ENCODE assay signal across 25 mouse cellular contexts in the genomic region with DNA sequence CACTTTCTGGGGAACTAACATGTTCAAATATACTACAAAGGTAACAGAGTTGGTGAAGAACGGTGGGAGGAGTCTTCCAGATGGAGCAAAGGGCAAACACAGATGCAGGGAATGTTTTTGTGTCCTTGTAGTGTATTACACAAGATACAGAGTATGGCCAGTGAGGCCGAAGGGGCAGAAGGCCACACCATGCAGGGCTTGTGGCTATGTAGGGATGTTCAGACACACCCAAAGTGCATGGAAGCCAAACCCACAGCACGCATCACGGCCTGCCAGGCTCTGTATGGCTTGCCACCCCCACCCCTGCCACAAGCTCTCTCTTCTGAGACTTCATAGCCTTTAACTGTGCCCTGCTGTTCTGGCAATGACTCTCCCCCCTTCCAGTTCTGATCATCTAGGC. TPM values are rescaled to one million over a fixed set of nuclear protein-coding genes. Genes with fewer than 3 reads are reported as not detected.
A peak's percentile ranks its signal among the peaks of the same experiment; 100 is the strongest.
DNase-seq lines count a peak whose midpoint lies in the region; ATAC-seq and TF ChIP-seq lines count a peak whose summit lies in the region.
"Had no signal": no experiment of that assay in that cellular context is flagged by ENCODE, and none has a peak within 500 bp of the region (broad histone marks: within the 10 kb centered on the region; RNA-seq: fewer than 3 reads in every experiment).

No protein-coding gene starts in this region.

- peaks cover 44% of the 10 kb centered on the region for H3K4me1 ChIP-seq in heart, postnatal 0 days (ENCODE audit: control insufficient read depth, insufficient read depth)
- H3K4me1 ChIP-seq: forebrain, embryonic 10.5 days; hindbrain, embryonic 15.5 days had no signal

- no peak overlapping the region for H3ac ChIP-seq in C2C12 (ENCODE audit: control insufficient read depth, insufficient read length, low read depth)

- H3K27me3 ChIP-seq in heart, postnatal 0 days (ENCODE audit: control insufficient read depth, insufficient read depth, low read length) = no peaks in the 10 kb centered on the region
- no peaks in the 10 kb centered on the region for H3K27me3 ChIP-seq in C2C12 (ENCODE audit: control insufficient read depth, insufficient read depth, insufficient read length)
- H3K27me3 ChIP-seq: embryonic facial prominence, embryonic 15.5 days; heart, embryonic 15.5 days; hindbrain, embryonic 15.5 days; Patski had no signal

- H3K79me2 ChIP-seq in C2C12 (ENCODE audit: control insufficient read depth, insufficient read depth) = no peaks in the 10 kb centered on the region

- no peaks in the 10 kb centered on the region for H3K79me3 ChIP-seq in C2C12 (ENCODE audit: low read depth)

- no peak overlapping the region for H3K4me2 ChIP-seq in heart, postnatal 0 days (ENCODE audit: low read depth, low read length)
- H3K4me2 ChIP-seq: embryonic facial prominence, embryonic 15.5 days; heart, embryonic 15.5 days; hindbrain, embryonic 15.5 days had no signal

- no peak for TF ChIP-seq EP300 in heart, postnatal 0 days (IDR thresholded peaks at IDR 0.05; ENCODE audit: low read depth)

- intact Hi-C loops in heart, postnatal 14 days (cut with DNase I) = no loop called here

- H3K4me3 ChIP-seq in heart, postnatal 0 days (ENCODE audit: low read depth, low read length) = no peak overlapping the region
- H3K4me3 ChIP-seq in C2C12 (ENCODE audit: insufficient read depth, poor library complexity, severe bottlenecking) = no peak overlapping the region
- H3K4me3 ChIP-seq: embryonic facial prominence, embryonic 15.5 days; erythroblast, embryonic 14.5 days; forebrain, embryonic 10.5 days; heart, embryonic 15.5 days; hindbrain, embryonic 15.5 days had no signal

- H3K36me3 ChIP-seq in heart, postnatal 0 days (replicated peaks; ENCODE audit: control insufficient read depth, insufficient read depth, low read length) = 0 out of 2 replicates have a peak, but pooled peaks cover 9% of the 10 kb centered on the region
- H3K36me3 ChIP-seq in C2C12 (ENCODE audit: control insufficient read depth, insufficient read depth) = no peaks in the 10 kb centered on the region
- H3K36me3 ChIP-seq: embryonic facial prominence, embryonic 15.5 days; forebrain, embryonic 10.5 days; hindbrain, embryonic 15.5 days had no signal

- no peak for ATAC-seq in heart, postnatal 0 days (ENCODE audit: insufficient read depth, low read depth)
- ATAC-seq: activated CD4-positive, CD25-positive, alpha-beta regulatory T cell, adult 4 months; forebrain, embryonic 14.5 days; Patski had no signal

- no peaks in the 10 kb centered on the region for H3K9me3 ChIP-seq in heart, postnatal 0 days (replicated peaks; ENCODE audit: control insufficient read depth, low read length)
- H3K9me3 ChIP-seq: embryonic facial prominence, embryonic 15.5 days; forebrain, embryonic 10.5 days; heart, embryonic 15.5 days; hindbrain, embryonic 15.5 days had no signal

- no peak for DNase-seq in heart, postnatal 0 days (ENCODE audit: low spot score)
- DNase-seq in heart, postnatal 14 days = no peak
- peak; percentile 9 to 22 for DNase-seq in kidney, postnatal 36 days
- no peak for DNase-seq in kidney, adult 11 months
- DNase-seq in 3134 (ENCODE audit: extremely low read depth, insufficient read length, low spot score) = peak; percentile 74
- DNase-seq in urinary bladder, postnatal 14 days (ENCODE audit: low spot score) = no peak
- DNase-seq: adrenal gland, postnatal 25 days; B cell, adult 2 months; cerebellum, adult 2 months; cerebellum, postnatal 10 days; embryo, embryonic 11 days; gastrocnemius, postnatal 36 days; heart, adult 11 months; heart, postnatal 36 days had no signal

- H3K27ac ChIP-seq in heart, postnatal 0 days (ENCODE audit: low read depth) = peak overlapping the region; percentile 97
- H3K27ac ChIP-seq: embryonic facial prominence, embryonic 15.5 days; forebrain, embryonic 10.5 days; hindbrain, embryonic 15.5 days had no signal

- TF ChIP-seq CTCF in heart, postnatal 0 days (IDR thresholded peaks at IDR 0.05; ENCODE audit: low read depth) = no peak
- TF ChIP-seq CTCF in C2C12 (IDR thresholded peaks at IDR 0.05; ENCODE audit: control insufficient read depth, insufficient read depth, insufficient read length) = no peak

- no peak overlapping the region for H3K9ac ChIP-seq in heart, postnatal 0 days (replicated peaks; ENCODE audit: low read depth, low read length)
- H3K9ac ChIP-seq: embryonic facial prominence, embryonic 15.5 days; hindbrain, embryonic 15.5 days had no signal

- WGBS in heart, postnatal 0 days = 90% methylated on average over 4 of the region's 4 CpGs

TF ChIP-seq in C2C12, 6 proteins besides CTCF, POLR2A, EP300 and RAD21:
- TF ChIP-seq CEBPB (IDR thresholded peaks at IDR 0.05; ENCODE audit: low read depth) (peak; percentile 50), MYOD1 (IDR thresholded peaks at IDR 0.05; ENCODE audit: control insufficient read depth, insufficient read length, low read depth) (no peak)
TF ChIP-seq in C2C12: peak in this region for 1.

RNA-seq across cellular contexts. Expression of a gene that starts 15.2 kb away (rescaled TPM):
- total RNA-seq in heart, postnatal 0 days (2014; rRNA removed; ENCODE audit: low replicate concordance) = 836 and 965 TPM in 2 replicates
- 809 and 872 TPM in 2 replicates for polyA plus RNA-seq in heart, postnatal 0 days (2015; fragmentation: Nextera tagmentation; extraction: Ambion mirVana)
- 1,000 to 10,000 TPM; 1,042 to 1,098 TPM for total RNA-seq in heart, postnatal 14 days (2021)
- 0.64 TPM for polyA plus RNA-seq in C2C12 (2012; fragmentation: generic; extraction: Trizol)
- total RNA-seq: common myeloid progenitor, adult 5-6 weeks; MEL had no signal
- polyA plus RNA-seq: activated CD4-positive, CD25-positive, alpha-beta regulatory T cell, adult 4 months; erythroblast, embryonic 14.5 days; forebrain, embryonic 10.5 days had no signal

Comparison
In these comparisons a context has a peak if more than half of its experiments do, and no peak if none do; other contexts are left out.
1. DNase-seq: peak in kidney, postnatal 36 days (2 of 2) and 3134 (single experiment); none in heart, postnatal 0 days (single experiment), heart, postnatal 14 days (0 of 2), kidney, adult 11 months (single experiment) and urinary bladder, postnatal 14 days (single experiment).